Mouse (Mus musculus) forebrain, embryonic 14.5 days (tissue): Measurements from ENCODE around the gene Olfr457. TPM values are rescaled to one million over a fixed set of nuclear protein-coding genes. Genes with fewer than 3 reads are reported as not detected.
"Not testable (repeated sequence)": the region's sequence is repeated elsewhere in the genome, so short reads cannot be mapped to it uniquely, and the experiment has no call there.

ENCODE experiments used
- ATAC-seq: fragments of 200-750 bp; cut with Nextera tagmentation; 2 replicates; pipeline ENCODE4 v1.8.0; 2017; ENCODE audit warnings: mild to moderate bottlenecking, moderate library complexity
- DNase-seq: peaks from one replicate; pipeline ENCODE4 v3.0.0-alpha.2; 2015; ENCODE audit warnings: low spot score
- H3K27ac ChIP-seq: fragments of 300-500 bp; sonication (generic); 2 replicates; pipeline ENCODE4 v1.5.1; 2014; ENCODE audit warnings: low read depth, mild to moderate bottlenecking, control low read depth, low read length, moderate library complexity
- H3K27me3 ChIP-seq: fragments of 300-500 bp; sonication (generic); replicated peaks from 2 replicates; pipeline ENCODE4 v1.6.1; 2014; ENCODE audit warnings: low read length, control low read depth, mixed read lengths; ENCODE audit not compliant: control insufficient read depth, insufficient read depth
- H3K36me3 ChIP-seq: fragments of 300-500 bp; sonication (generic); 2 replicates; pipeline ENCODE4 v1.6.1; 2014; ENCODE audit warnings: low read length, control low read depth; ENCODE audit not compliant: control insufficient read depth, insufficient read depth
- H3K4me1 ChIP-seq: fragments of 300-500 bp; sonication (generic); 2 replicates; pipeline ENCODE4 v1.6.1; 2014; ENCODE audit warnings: antibody characterized with exemption, low read length, control low read depth; ENCODE audit not compliant: control insufficient read depth, insufficient read depth
- H3K4me2 ChIP-seq: fragments of 300-500 bp; sonication (generic); 2 replicates; pipeline ENCODE4 v1.6.1; 2014; ENCODE audit warnings: mild to moderate bottlenecking, control low read depth, low read length
- H3K4me3 ChIP-seq: fragments of 300-500 bp; sonication (generic); 2 replicates; pipeline ENCODE4 v1.5.1; 2014; ENCODE audit warnings: low read depth, low read length, control low read depth
- H3K9ac ChIP-seq: fragments of 300-500 bp; sonication (generic); 2 replicates; pipeline ENCODE4 v1.6.1; 2014; ENCODE audit warnings: mild to moderate bottlenecking, low read length, control low read depth, moderate library complexity
- H3K9me3 ChIP-seq: fragments of 300-500 bp; sonication (generic); replicated peaks from 2 replicates; pipeline ENCODE4 v1.6.1; 2016; ENCODE audit warnings: low read length, control low read depth, mixed read lengths; ENCODE audit not compliant: control insufficient read depth
- WGBS: fragments of 180-500 bp; shearing (Covaris S2); extraction: QIAGEN DNeasy Blood & Tissue Kit; methylation state at CpG from one replicate; pipeline ENCODE4 v1.1.7; 2014; 5-methylcytosine and 5-hydroxymethylcytosine counted together
- polyA plus RNA-seq: library from polyadenylated mRNA; unstranded; fragments of >200 nt; fragmentation: Nextera tagmentation; extraction: Ambion mirVana; gene quantifications from 2 replicates; pipeline ENCODE4 v1.2.1, GENCODE M21; 2014

Olfr457 gene
- not detected in 2 replicates for polyA plus RNA-seq

DNA sequence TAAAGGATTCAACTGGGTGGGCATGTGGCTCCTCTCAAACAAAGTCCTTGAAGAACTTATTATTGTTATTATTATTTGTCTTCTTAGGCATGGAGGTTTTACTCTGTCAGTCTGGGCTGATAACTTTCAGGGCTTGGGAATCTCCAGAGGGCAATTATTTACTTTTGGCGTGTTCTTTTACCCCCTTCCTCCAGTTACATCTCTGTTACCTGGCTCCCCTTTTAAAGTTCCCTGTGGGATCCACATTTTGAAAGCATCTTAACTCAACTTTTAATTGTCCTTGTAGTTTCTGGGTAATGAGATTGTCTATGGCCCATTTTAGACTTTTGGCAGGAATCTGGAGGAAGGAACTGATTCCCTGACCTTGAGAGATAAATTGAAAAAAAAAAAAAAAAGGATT lies at the start of gene Olfr457:
TSS of gene Olfr457 (minus strand) at position 101 of the 400 bp plus-strand sequence.
- Histone ChIP-seq H3K9ac (no peak within 1 kb of the TSS), H3K27ac (no peak within 1 kb of the TSS), H3K4me3 (no peak within 1 kb of the TSS), H3K27me3 (no peaks in the 10 kb centered on the region), H3K4me2 (no peak within 1 kb of the TSS), H3K36me3 (no peaks in the 10 kb centered on the region), H3K9me3 (no peaks in the 10 kb centered on the region), H3K4me1 (no peaks in the 10 kb centered on the region)
- WGBS = 90% methylated on average over 1 of the region's 1 CpGs
- no peak for ATAC-seq
- DNase-seq = no peak

DNA sequence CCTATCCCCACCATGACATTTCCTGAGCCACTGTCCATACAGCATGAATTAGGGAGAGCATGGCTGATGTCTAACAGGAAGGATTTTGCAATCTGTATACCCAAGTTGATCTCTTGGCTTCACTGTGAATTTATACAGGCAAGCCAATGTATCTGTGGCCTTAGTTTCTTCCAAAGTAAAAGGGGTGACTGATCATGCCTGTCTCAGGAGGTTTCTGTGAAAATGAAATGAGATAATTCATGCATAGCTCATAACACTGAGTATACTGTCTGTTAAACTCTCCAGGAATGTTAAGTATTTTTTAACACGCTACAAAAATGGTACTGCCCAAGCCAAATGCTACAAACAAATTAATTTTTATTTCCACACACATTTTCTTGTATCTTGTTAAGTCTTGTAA lies 37.3 kb upstream of the Olfr457 start:
- 88% methylated on average over 1 of the region's 1 CpGs for WGBS
- no peak for DNase-seq
- no peaks in the 10 kb centered on the region for H3K27me3 ChIP-seq
- no peaks in the 10 kb centered on the region for H3K36me3 ChIP-seq
- H3K4me3 ChIP-seq = no peak overlapping the region
- no peak overlapping the region for H3K4me2 ChIP-seq
- H3K9me3 ChIP-seq = no peaks in the 10 kb centered on the region
- H3K27ac ChIP-seq = no peak overlapping the region
- H3K4me1 ChIP-seq = no peaks in the 10 kb centered on the region
- no peak overlapping the region for H3K9ac ChIP-seq
- no peak for ATAC-seq

DNA sequence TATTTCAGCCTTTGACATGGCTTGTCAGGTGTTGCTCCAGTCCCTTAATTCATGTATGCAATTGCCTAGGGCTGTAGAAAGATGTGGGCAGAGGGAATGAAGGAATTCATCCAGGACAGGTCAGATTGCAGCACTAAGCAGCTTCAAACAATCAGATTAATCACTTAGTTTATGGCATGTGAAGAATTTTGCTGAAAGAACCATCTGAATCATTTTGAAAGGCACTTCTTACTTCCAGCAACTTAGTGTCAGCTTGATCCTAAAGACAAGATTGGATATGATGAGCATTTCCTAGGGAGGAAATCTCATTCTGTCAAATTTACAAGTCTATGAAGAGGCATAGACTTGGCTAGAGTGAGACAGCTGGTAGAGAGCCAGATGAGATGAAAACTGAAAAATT lies 33.2 kb upstream of the Olfr457 start:
- Histone ChIP-seq H3K9me3 (no peaks in the 10 kb centered on the region), H3K9ac (no peak overlapping the region), H3K4me3 (no peak overlapping the region), H3K36me3 (no peaks in the 10 kb centered on the region), H3K4me1 (no peaks in the 10 kb centered on the region), H3K27me3 (no peaks in the 10 kb centered on the region), H3K4me2 (no peak overlapping the region), H3K27ac (no peak overlapping the region)
- no peak for ATAC-seq
- DNase-seq = no peak

DNA sequence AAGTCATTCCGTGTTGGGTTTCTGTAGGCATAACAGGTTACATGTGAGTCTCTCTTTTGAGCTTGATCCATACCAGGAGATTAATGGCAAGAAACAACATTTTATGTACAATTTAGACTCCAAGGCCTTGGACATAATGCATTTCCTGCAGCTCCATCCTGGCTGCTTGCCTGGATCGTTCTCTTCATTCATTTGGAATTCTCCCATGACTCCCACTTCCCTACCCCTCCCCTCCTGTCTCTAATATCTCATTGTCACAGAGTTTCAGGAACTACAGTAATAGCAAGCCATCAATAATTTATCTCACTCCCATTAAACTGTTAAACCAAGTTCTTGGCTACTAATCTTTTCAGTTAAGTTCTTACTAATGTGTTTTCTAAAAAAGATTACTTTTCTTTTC lies 27.3 kb upstream of the Olfr457 start:
- Histone ChIP-seq H3K4me1 (no peaks in the 10 kb centered on the region), H3K4me3 (no peak overlapping the region), H3K27ac (no peak overlapping the region), H3K9ac (no peak overlapping the region), H3K4me2 (no peak overlapping the region), H3K27me3 (no peaks in the 10 kb centered on the region), H3K9me3 (no peaks in the 10 kb centered on the region), H3K36me3 (no peaks in the 10 kb centered on the region)
- DNase-seq (no peak), ATAC-seq (no peak)
- WGBS = 81% methylated on average over 2 of the region's 2 CpGs

DNA sequence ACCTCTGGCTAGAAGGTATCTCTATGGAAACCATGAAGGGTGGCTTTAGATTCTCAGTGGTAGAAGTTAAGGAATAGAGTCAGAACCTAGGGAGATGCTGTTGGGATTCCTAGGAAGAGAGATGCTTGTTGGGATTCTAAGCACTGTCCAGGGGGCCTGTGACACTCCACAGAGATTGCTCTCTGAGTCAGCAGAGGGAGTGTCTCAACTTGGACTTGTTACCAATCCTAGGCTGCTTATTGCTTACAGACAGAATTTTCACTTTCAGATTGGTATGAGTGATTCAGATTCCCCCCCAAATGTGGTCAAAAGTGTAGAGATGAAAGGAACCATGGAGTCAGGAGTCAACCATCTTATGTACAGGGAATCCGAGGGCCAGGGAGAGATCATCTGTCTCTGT lies 13.6 kb upstream of the Olfr457 start:
- Histone ChIP-seq H3K4me2 (no peak overlapping the region), H3K27me3 (no peaks in the 10 kb centered on the region), H3K9ac (no peak overlapping the region), H3K27ac (no peak overlapping the region), H3K36me3 (no peaks in the 10 kb centered on the region), H3K4me1 (no peaks in the 10 kb centered on the region), H3K4me3 (no peak overlapping the region), H3K9me3 (no peaks in the 10 kb centered on the region)
- DNase-seq (no peak), ATAC-seq (no peak)
- WGBS = 79% methylated on average over 1 of the region's 1 CpGs

DNA sequence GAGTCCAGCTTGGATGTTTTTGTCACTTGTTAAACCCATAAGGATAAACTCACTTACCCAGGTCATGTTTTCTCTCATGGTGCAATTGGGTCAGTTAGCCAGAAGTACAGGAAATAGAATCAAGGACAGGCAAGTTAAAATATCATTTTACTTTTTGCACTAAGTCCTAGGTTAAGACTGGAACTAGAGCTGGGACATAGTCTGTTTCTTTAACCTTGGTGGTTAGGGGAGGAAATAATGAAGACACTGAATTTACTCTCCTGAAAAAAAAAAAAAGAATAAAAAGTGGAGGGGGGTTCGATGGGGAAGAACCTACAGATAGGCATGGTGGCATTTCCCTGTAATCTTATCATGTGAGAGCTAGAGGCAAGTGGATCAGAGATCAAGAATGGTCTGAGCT lies 11.0 kb upstream of the Olfr457 start, which contains the start of gene Olfr456:
TSS of gene Olfr456 (minus strand) at position 101 of the 400 bp plus-strand sequence.
- 90% methylated on average over 1 of the region's 1 CpGs for WGBS
- no peak within 1 kb of the TSS for H3K4me3 ChIP-seq
- no peak within 1 kb of the TSS for H3K4me2 ChIP-seq
- H3K9ac ChIP-seq = no peak within 1 kb of the TSS
- DNase-seq (no peak), ATAC-seq (no peak)
- no peak within 1 kb of the TSS for H3K27ac ChIP-seq
- no peaks in the 10 kb centered on the region for H3K36me3 ChIP-seq
- no peaks in the 10 kb centered on the region for H3K9me3 ChIP-seq
- no peaks in the 10 kb centered on the region for H3K27me3 ChIP-seq
- H3K4me1 ChIP-seq = no peaks in the 10 kb centered on the region

DNA sequence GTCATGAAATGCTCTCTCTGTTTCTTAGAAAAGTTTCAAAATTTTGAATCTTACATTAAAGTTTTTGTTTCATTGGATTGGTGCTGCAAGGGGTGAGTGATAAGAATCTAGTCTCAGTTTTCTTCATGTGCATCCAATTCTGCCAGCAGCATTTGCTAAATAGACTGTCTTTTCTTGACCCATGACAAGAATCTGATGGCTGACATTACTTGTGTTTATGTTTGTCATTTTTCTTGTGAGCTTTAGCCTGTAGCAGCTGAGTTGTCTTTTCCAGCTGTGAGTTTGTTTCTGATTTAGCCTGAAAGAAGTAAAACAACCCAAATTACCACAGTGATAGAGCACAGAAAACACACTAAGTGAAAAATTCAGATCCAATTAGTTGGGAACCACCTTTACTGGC lies 8.5 kb upstream of the Olfr457 start:
- H3K4me1 ChIP-seq = no peaks in the 10 kb centered on the region
- H3K27ac ChIP-seq = no peak overlapping the region
- H3K4me2 ChIP-seq = no peak overlapping the region
- no peak for ATAC-seq
- no peaks in the 10 kb centered on the region for H3K9me3 ChIP-seq
- no peak overlapping the region for H3K4me3 ChIP-seq
- H3K27me3 ChIP-seq = no peaks in the 10 kb centered on the region
- H3K36me3 ChIP-seq = no peaks in the 10 kb centered on the region
- H3K9ac ChIP-seq = no peak overlapping the region
- DNase-seq = no peak

DNA sequence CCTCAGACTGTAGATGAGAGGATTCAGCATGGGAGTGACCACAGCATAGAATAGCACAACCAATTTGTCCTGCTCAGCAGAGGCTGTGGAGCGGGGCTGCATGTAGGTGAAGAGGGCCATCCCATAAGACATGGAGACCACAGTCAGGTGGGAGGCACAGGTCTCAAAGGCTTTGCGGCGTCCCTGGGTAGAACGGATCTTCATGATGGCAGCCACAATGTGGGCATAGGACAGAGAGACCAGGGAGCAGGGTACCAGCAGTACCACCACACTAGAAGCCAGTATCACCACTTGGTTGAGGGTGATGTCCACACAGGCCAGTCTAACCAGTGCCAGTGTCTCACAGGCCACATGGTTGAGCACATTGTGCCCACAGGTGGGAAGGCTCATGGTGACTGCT lies 4.8 kb downstream of the Olfr457 start:
- H3K36me3 ChIP-seq, DNase-seq, H3K4me1 ChIP-seq, H3K4me3 ChIP-seq, H3K9me3 ChIP-seq, ATAC-seq, H3K27me3 ChIP-seq, H3K4me2 ChIP-seq, H3K27ac ChIP-seq, H3K9ac ChIP-seq: not testable (repeated sequence)
- 96% methylated on average over 4 of the region's 4 CpGs for WGBS

DNA sequence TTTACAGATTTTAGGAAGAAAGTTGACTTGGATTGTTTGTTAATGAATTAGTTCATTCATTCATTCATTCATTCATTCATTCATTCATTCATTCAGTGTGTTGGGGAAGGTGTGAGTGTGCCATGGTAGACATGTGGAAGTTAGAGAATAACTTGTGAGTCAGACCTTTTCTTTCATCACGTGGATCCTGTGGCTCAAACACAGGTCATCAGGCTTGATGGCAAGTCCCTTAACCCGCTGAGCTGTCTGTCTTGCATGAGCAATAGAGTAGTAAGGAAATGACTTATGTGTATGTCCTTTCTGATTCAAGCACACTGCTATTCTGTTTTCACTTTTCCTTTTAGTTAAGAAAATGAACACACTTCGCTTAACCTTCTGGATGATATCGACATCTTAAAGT lies 5.6 kb downstream of the Olfr457 start:
- no peaks in the 10 kb centered on the region for H3K36me3 ChIP-seq
- no peak overlapping the region for H3K9ac ChIP-seq
- no peak overlapping the region for H3K4me2 ChIP-seq
- no peaks in the 10 kb centered on the region for H3K4me1 ChIP-seq
- no peaks in the 10 kb centered on the region for H3K9me3 ChIP-seq
- H3K27ac ChIP-seq = no peak overlapping the region
- H3K4me3 ChIP-seq = no peak overlapping the region
- no peaks in the 10 kb centered on the region for H3K27me3 ChIP-seq
- DNase-seq = no peak
- WGBS = 92% methylated on average over 4 of the region's 4 CpGs
- no peak for ATAC-seq

DNA sequence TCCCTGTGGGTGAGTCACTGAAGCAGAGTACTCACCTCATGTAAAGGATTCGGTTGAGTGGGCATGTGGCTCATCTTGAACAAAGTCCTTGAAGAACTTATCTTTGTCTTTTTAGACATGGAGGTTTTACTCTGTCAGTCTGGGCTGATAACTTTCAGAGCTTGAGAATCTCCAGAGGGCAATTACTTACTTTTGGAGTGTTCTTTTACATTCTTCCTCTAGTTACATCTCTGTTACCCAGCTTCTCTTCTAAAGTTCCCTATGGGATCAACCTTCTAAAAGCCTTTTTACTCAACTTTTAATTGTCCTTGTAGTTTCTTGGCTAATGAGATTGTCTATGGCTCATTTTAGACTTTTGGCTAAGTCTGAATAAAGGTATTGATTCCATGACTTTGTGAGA lies 11.0 kb downstream of the Olfr457 start, which contains the start of gene Olfr458:
TSS of gene Olfr458 (minus strand) at position 101 of the 400 bp plus-strand sequence.
- Histone ChIP-seq H3K27ac (no peak within 1 kb of the TSS), H3K36me3 (no peaks in the 10 kb centered on the region), H3K9ac (no peak within 1 kb of the TSS), H3K4me2 (no peak within 1 kb of the TSS), H3K4me1 (no peaks in the 10 kb centered on the region), H3K4me3 (no peak within 1 kb of the TSS), H3K27me3 (no peaks in the 10 kb centered on the region), H3K9me3 (no peaks in the 10 kb centered on the region)
- DNase-seq (no peak), ATAC-seq (no peak)
- WGBS = 73% methylated on average over 1 of the region's 1 CpGs
